Mouse (Mus musculus) small intestine, adult 2 months (tissue): ENCODE results near the gene Trank1. TPM values are rescaled to one million over a fixed set of nuclear protein-coding genes. Genes with fewer than 3 reads are reported as not detected.

Experiments used
- H3K27ac ChIP-seq: fragments of 200-500 bp; 2 replicates; pipeline ENCODE4 v1.5.1; 2012; ENCODE audit warnings: low read depth, low read length, control low read depth, inconsistent platforms; ENCODE audit not compliant: insufficient read depth
- H3K27me3 ChIP-seq: fragments of 200-500 bp; 2 replicates; pipeline ENCODE4 v1.6.1; 2012; ENCODE audit warnings: mild to moderate bottlenecking, moderate library complexity, low read length, inconsistent platforms; ENCODE audit not compliant: control insufficient read depth, insufficient read depth
- H3K36me3 ChIP-seq: fragments of 200-500 bp; 2 replicates; pipeline ENCODE4 v1.6.1; 2012; ENCODE audit warnings: mild to moderate bottlenecking, low read length, control low read depth, inconsistent platforms; ENCODE audit not compliant: control insufficient read depth, insufficient read depth
- H3K4me1 ChIP-seq: fragments of 200-500 bp; 2 replicates; pipeline ENCODE4 v1.6.1; 2012; ENCODE audit warnings: low read length, inconsistent platforms, mixed read lengths; ENCODE audit not compliant: control insufficient read depth, insufficient read depth, insufficient read length
- H3K4me3 ChIP-seq: fragments of 200-500 bp; 2 replicates; pipeline ENCODE4 v1.5.1; 2012; ENCODE audit warnings: low read depth, mild to moderate bottlenecking, control low read depth, inconsistent platforms, low read length, moderate library complexity
- CTCF ChIP-seq: fragments of 200-500 bp; IDR thresholded peaks from 2 replicates; pipeline ENCODE4 v1.5.1; 2012; ENCODE audit warnings: low read depth, mild to moderate bottlenecking, control low read depth, inconsistent platforms, low read length, moderate library complexity, mixed read lengths; ENCODE audit not compliant: insufficient replicate concordance, insufficient read length; ENCODE audit errors: extremely low read depth
- POLR2A ChIP-seq: fragments of 200-500 bp; IDR thresholded peaks from 2 replicates; pipeline ENCODE4 v1.6.1; 2012; ENCODE audit warnings: low read depth, mild to moderate bottlenecking, control low read depth, inconsistent platforms, low read length, moderate library complexity
- WGBS: fragments of 180-500 bp; shearing (Covaris S2); methylation state at CpG from one replicate; pipeline ENCODE4 v1.1.7; 2018; 5-methylcytosine and 5-hydroxymethylcytosine counted together
- polyA plus RNA-seq: library from polyadenylated mRNA; depleted of rRNA; stranded (reverse); fragments of >200 nt; gene quantifications from 2 replicates; pipeline ENCODE4 v1.2.3, GENCODE M21; 2012; rRNA removed

Trank1 gene
- 0.03 and 0.06 TPM in 2 replicates for polyA plus RNA-seq

- WGBS, result 13% methylated on average over 72 of the region's 72 CpGs
- Histone ChIP-seq H3K36me3 (no peaks in the 10 kb centered on the region), H3K4me3 (peak within 1 kb of the TSS; percentile 43), H3K27ac (no peak within 1 kb of the TSS), H3K27me3 (peaks cover 36% of the 10 kb centered on the region), H3K4me1 (peaks cover 6% of the 10 kb centered on the region)
- TF ChIP-seq POLR2A, result no peak
- TF ChIP-seq CTCF, result no peak
Observed at GRCm38 (mm10) chr9:111311031-111311842, at the start of gene Trank1. TSS of gene Trank1 (plus strand) at chr9:111311739.

GRCm38 (mm10) chr9:111267998-111268397, 43.5 kb upstream of the Trank1 start:
- over 99% methylated on average over 2 of the region's 2 CpGs for WGBS
- Histone ChIP-seq H3K4me1 (no peaks in the 10 kb centered on the region), H3K27ac (no peak overlapping the region), H3K36me3 (peaks cover 24% of the 10 kb centered on the region), H3K4me3 (no peak overlapping the region), H3K27me3 (no peaks in the 10 kb centered on the region)
- TF ChIP-seq CTCF (no peak), POLR2A (no peak)

- TF ChIP-seq CTCF (no peak), POLR2A (no peak)
- no peaks in the 10 kb centered on the region for H3K27me3 ChIP-seq
- H3K36me3 ChIP-seq, result peaks cover 7% of the 10 kb centered on the region
- H3K4me1 ChIP-seq, result peaks cover 9% of the 10 kb centered on the region; the same call in 1 of the 2 replicates
- peak overlapping the region; percentile 63; the same call in 1 of the 2 replicates for H3K4me3 ChIP-seq
- WGBS, result 6% methylated on average over 5 of the region's 5 CpGs
- peak overlapping the region; percentile 59 for H3K27ac ChIP-seq
Observed at GRCm38 (mm10) chr9:111270606-111271005, 40.9 kb upstream of the Trank1 start.

GRCm38 (mm10) chr9:111271056-111271433, 40.5 kb upstream of the Trank1 start:
- WGBS, result under 1% methylated on average over 32 of the region's 32 CpGs
- Histone ChIP-seq H3K4me3 (peak overlapping the region; percentile 63), H3K27me3 (no peaks in the 10 kb centered on the region), H3K27ac (peak overlapping the region; percentile 59), H3K36me3 (peaks cover 6% of the 10 kb centered on the region), H3K4me1 (peaks cover 9% of the 10 kb centered on the region; the same call in 1 of the 2 replicates)
- TF ChIP-seq POLR2A, result no peak

- peaks cover 3% of the 10 kb centered on the region; the same call in 1 of the 2 replicates for H3K36me3 ChIP-seq
- peak within 1 kb of the TSS; percentile 89 for H3K27ac ChIP-seq
- H3K4me3 ChIP-seq, result peak within 1 kb of the TSS; percentile 74
- TF ChIP-seq CTCF, result no peak
- TF ChIP-seq POLR2A, result peak; percentile 96
- peaks cover 9% of the 10 kb centered on the region; the same call in 1 of the 2 replicates for H3K4me1 ChIP-seq
- under 1% methylated on average over 64 of the region's 64 CpGs for WGBS
- H3K27me3 ChIP-seq, result no peaks in the 10 kb centered on the region
Observed at GRCm38 (mm10) chr9:111271434-111272160, 39.9 kb upstream of the Trank1 start, which contains the start of the genes Mlh1 and Epm2aip1. TSS of gene Mlh1 (minus strand) at chr9:111271791. TSS of gene Epm2aip1 (plus strand) at chr9:111271929.

GRCm38 (mm10) chr9:111272356-111272755, 39.2 kb upstream of the Trank1 start:
- Histone ChIP-seq H3K4me3 (peak overlapping the region; percentile 74), H3K36me3 (peaks cover under 1% of the 10 kb centered on the region; the same call in 1 of the 2 replicates), H3K4me1 (peaks cover 9% of the 10 kb centered on the region; the same call in 1 of the 2 replicates), H3K27me3 (no peaks in the 10 kb centered on the region), H3K27ac (peak overlapping the region; percentile 89)
- TF ChIP-seq CTCF, result no peak
- TF ChIP-seq POLR2A, result no peak
- WGBS, result under 1% methylated on average over 19 of the region's 19 CpGs
